Mouse (Mus musculus) lung, adult 2 months (tissue): ENCODE results near the gene Lypd1. TPM values are rescaled to one million over a fixed set of nuclear protein-coding genes. Genes with fewer than 3 reads are reported as not detected.

Experiments used
- DNase-seq: peaks from one replicate; pipeline ENCODE4 v3.0.0; 2022
- H3K4me1 ChIP-seq: fragments of 200-500 bp; 2 replicates; pipeline ENCODE4 v1.6.1; 2011; ENCODE audit warnings: low read length; ENCODE audit not compliant: control insufficient read depth, insufficient read depth
- H3K4me3 ChIP-seq: fragments of 200-500 bp; replicated peaks from 2 replicates; pipeline ENCODE3; 2011; ENCODE audit warnings: low read depth, mild to moderate bottlenecking, control low read depth, low read length; ENCODE audit errors: extremely low read depth
- CTCF ChIP-seq: fragments of 200-500 bp; IDR thresholded peaks from 2 replicates; pipeline ENCODE4 v1.5.1; 2011; ENCODE audit warnings: mild to moderate bottlenecking, low read length, control low read depth; ENCODE audit not compliant: insufficient read depth
- POLR2A ChIP-seq: fragments of 200-500 bp; IDR thresholded peaks from 2 replicates; pipeline ENCODE4 v1.6.1; 2011; ENCODE audit warnings: low read depth, mild to moderate bottlenecking, control low read depth, low read length, borderline replicate concordance; ENCODE audit errors: extremely low read depth
- WGBS: fragments of 180-500 bp; shearing (Covaris S2); methylation state at CpG from one replicate; pipeline ENCODE4 v1.1.7; 2018; 5-methylcytosine and 5-hydroxymethylcytosine counted together
- polyA plus RNA-seq: library from polyadenylated mRNA; depleted of rRNA; stranded (reverse); fragments of >200 nt; gene quantifications from 2 replicates; pipeline ENCODE4 v1.2.3, GENCODE M21; 2012; rRNA removed

Lypd1 gene
- polyA plus RNA-seq = 0.16 and 0.25 TPM in 2 replicates

GRCm38 (mm10) chr1:125912601-125913600, at the start of gene Lypd1:
Lypd1 (minus strand) TSS chr1:125913101.
- H3K4me3 ChIP-seq = no peak within 1 kb of the TSS
- H3K4me1 ChIP-seq = peaks cover 4% of the 10 kb centered on the region; the same call in 1 of the 2 replicates
- no peak for TF ChIP-seq CTCF
- no peak for TF ChIP-seq POLR2A
- peak; percentile 3 for DNase-seq
- 16% methylated on average over 30 of the region's 30 CpGs for WGBS

GRCm38 (mm10) chr1:125951026-125951425, 38.1 kb upstream of the Lypd1 start:
- 72% methylated on average over 3 of the region's 3 CpGs for WGBS

GRCm38 (mm10) chr1:125949076-125949475, 36.2 kb upstream of the Lypd1 start:
- TF ChIP-seq POLR2A = no peak
- no peak for TF ChIP-seq CTCF
- no peak for DNase-seq
- Histone ChIP-seq H3K4me1 (peaks cover 6% of the 10 kb centered on the region; the same call in 1 of the 2 replicates), H3K4me3 (no peak overlapping the region)
- 74% methylated on average over 6 of the region's 6 CpGs for WGBS

More at GRCm38 (mm10) chr1:125951026-125951425, 38.1 kb upstream of the Lypd1 start:
- no peak for DNase-seq
- H3K4me3 ChIP-seq = no peak overlapping the region
- H3K4me1 ChIP-seq = no peaks in the 10 kb centered on the region; the same call in 1 of the 2 replicates
- no peak for TF ChIP-seq CTCF
- no peak for TF ChIP-seq POLR2A

- no peak for TF ChIP-seq CTCF
- no peak for TF ChIP-seq POLR2A
- no peak overlapping the region for H3K4me3 ChIP-seq
- H3K4me1 ChIP-seq = peaks cover 6% of the 10 kb centered on the region; the same call in 1 of the 2 replicates
- 20% methylated on average over 9 of the region's 9 CpGs for WGBS
- no peak for DNase-seq
Observed at GRCm38 (mm10) chr1:125945136-125945535, 32.2 kb upstream of the Lypd1 start.

- H3K4me3 ChIP-seq = no peak overlapping the region
- 80% methylated on average over 1 of the region's 1 CpGs for WGBS
- TF ChIP-seq CTCF (no peak), POLR2A (no peak)
Observed at GRCm38 (mm10) chr1:125943305-125943704, 30.4 kb upstream of the Lypd1 start.

GRCm38 (mm10) chr1:125925486-125925885, 12.6 kb upstream of the Lypd1 start:
- WGBS = 90% methylated on average over 10 of the region's 10 CpGs
- Histone ChIP-seq H3K4me1 (no peaks in the 10 kb centered on the region), H3K4me3 (no peak overlapping the region)
- no peak for TF ChIP-seq POLR2A
- no peak for TF ChIP-seq CTCF
- no peak for DNase-seq

More at GRCm38 (mm10) chr1:125943305-125943704, 30.4 kb upstream of the Lypd1 start:
- DNase-seq = no peak
- peaks cover 6% of the 10 kb centered on the region; the same call in 1 of the 2 replicates for H3K4me1 ChIP-seq

- 73% methylated on average over 2 of the region's 2 CpGs for WGBS
- no peak for TF ChIP-seq POLR2A
- TF ChIP-seq CTCF = no peak
- Histone ChIP-seq H3K4me3 (no peak overlapping the region), H3K4me1 (no peaks in the 10 kb centered on the region)
- DNase-seq = no peak
Observed at GRCm38 (mm10) chr1:125923062-125923461, 10.2 kb upstream of the Lypd1 start.

- Histone ChIP-seq H3K4me1 (no peaks in the 10 kb centered on the region), H3K4me3 (no peak overlapping the region)
- no peak for DNase-seq
- TF ChIP-seq POLR2A = no peak
- TF ChIP-seq CTCF = no peak
- WGBS = 92% methylated on average over 3 of the region's 3 CpGs
Observed at GRCm38 (mm10) chr1:125920696-125921095, 7.8 kb upstream of the Lypd1 start.

- no peak overlapping the region for H3K4me3 ChIP-seq
- no peak for TF ChIP-seq POLR2A
- no peak for TF ChIP-seq CTCF
- WGBS = under 1% methylated on average over 43 of the region's 43 CpGs
- peak; percentile 41 for DNase-seq
- peaks cover 4% of the 10 kb centered on the region; the same call in 1 of the 2 replicates for H3K4me1 ChIP-seq
Observed at GRCm38 (mm10) chr1:125911901-125912445, 928 bp downstream of the Lypd1 start.

GRCm38 (mm10) chr1:125911337-125911900, 1.5 kb downstream of the Lypd1 start:
- WGBS = 3% methylated on average over 35 of the region's 35 CpGs
- TF ChIP-seq POLR2A = no peak
- H3K4me1 ChIP-seq = peaks cover 4% of the 10 kb centered on the region; the same call in 1 of the 2 replicates
- DNase-seq = peak; percentile 23
- H3K4me3 ChIP-seq = no peak overlapping the region
